Mouse (Mus musculus) neutrophil, adult 5-6 weeks (primary cell): ENCODE results near the gene Rassf8. TPM values are rescaled to one million over a fixed set of nuclear protein-coding genes. Genes with fewer than 3 reads are reported as not detected.

Experiments used
- ATAC-seq: fragments of 151-379, 151-347 bp; 2 replicates; pipeline ENCODE4 v1.8.0; 2017; ENCODE audit warnings: mild to moderate bottlenecking, moderate TSS enrichment; ENCODE audit not compliant: insufficient number of reproducible peaks, poor library complexity, low FRiP score, severe bottlenecking; ENCODE audit errors: extremely low read depth
- total RNA-seq: library from RNA; stranded (forward); fragments of 200-1000 nt; gene quantifications from 2 replicates; pipeline ENCODE4 v1.2.3, GENCODE M21; 2017

Rassf8 gene
- total RNA-seq, 1 experiment from 2014 or later, result 1.9 TPM

- no peak for ATAC-seq
These were observed 106.2 kb downstream of the Rassf8 start for GRCm38 (mm10) chr6:145852708-145853107.

GRCm38 (mm10) chr6:145853356-145854079 is 107.0 kb downstream of the Rassf8 start:
- no peak for ATAC-seq

GRCm38 (mm10) chr6:145854756-145855155 is 108.2 kb downstream of the Rassf8 start:
- no peak for ATAC-seq

- peak; percentile 65 for ATAC-seq
These were observed 109.4 kb downstream of the Rassf8 start for GRCm38 (mm10) chr6:145855720-145856551.

- no peak for ATAC-seq
These were observed 110.9 kb downstream of the Rassf8 start for GRCm38 (mm10) chr6:145857428-145857827.

GRCm38 (mm10) chr6:145858414-145858813 is 111.9 kb downstream of the Rassf8 start:
- ATAC-seq, result no peak

GRCm38 (mm10) chr6:145860350-145860749 is 113.8 kb downstream of the Rassf8 start:
- peak; percentile 34; the same call in 1 of the 2 replicates for ATAC-seq

GRCm38 (mm10) chr6:145861462-145862227 is 115.1 kb downstream of the Rassf8 start:
- no peak for ATAC-seq

GRCm38 (mm10) chr6:145862321-145862720 is 115.8 kb downstream of the Rassf8 start:
- no peak for ATAC-seq

GRCm38 (mm10) chr6:145862739-145863064 is 116.2 kb downstream of the Rassf8 start:
- no peak for ATAC-seq

- no peak for ATAC-seq
These were observed 116.8 kb downstream of the Rassf8 start for GRCm38 (mm10) chr6:145863065-145863971.

- ATAC-seq, result no peak
These were observed 117.6 kb downstream of the Rassf8 start for GRCm38 (mm10) chr6:145864171-145864570.

GRCm38 (mm10) chr6:145865289-145865885 is 118.8 kb downstream of the Rassf8 start, which contains the start of gene Bhlhe41:
Bhlhe41 (minus strand) TSS chr6:145865558.
- ATAC-seq, result 0 out of 2 replicates have a peak, but pooled peaks have one; percentile 8

GRCm38 (mm10) chr6:145865886-145866851 is 119.6 kb downstream of the Rassf8 start:
- ATAC-seq, result peak; percentile 17

- ATAC-seq, result no peak
These were observed 120.6 kb downstream of the Rassf8 start for GRCm38 (mm10) chr6:145867111-145867510.
